Mouse (Mus musculus): Measurements from ENCODE around the gene Mta2.

DNA sequence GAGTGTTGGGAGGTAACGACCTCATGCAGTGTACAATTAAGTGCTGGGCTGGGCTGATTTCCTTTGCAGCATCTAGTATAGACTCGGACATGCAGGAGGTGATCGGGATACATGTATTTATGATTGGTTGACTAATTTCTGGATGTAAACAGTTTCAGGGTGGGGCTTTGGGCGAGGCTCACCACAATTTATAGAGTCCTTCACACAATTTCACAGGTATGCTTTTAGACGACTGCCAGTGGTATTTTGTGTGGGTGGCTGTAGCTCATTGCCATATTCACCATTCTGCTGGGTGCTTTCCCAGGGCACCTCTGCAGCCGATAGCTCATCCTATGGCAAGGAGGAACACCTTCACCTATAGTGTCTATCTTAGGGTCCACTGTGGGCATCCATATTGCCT, 56.9 kb downstream of the Mta2 start:
- TF ChIP-seq POLR2A (IDR thresholded peaks at IDR 0.05; ENCODE audit: control insufficient read depth, extremely low read depth, insufficient read depth, low read length, poor library complexity) = no peak
- no peak for TF ChIP-seq CTCF (IDR thresholded peaks at IDR 0.05; ENCODE audit: borderline replicate concordance, control insufficient read depth, extremely low read depth, insufficient read depth, low read length, poor library complexity)

Data from thymus, adult 2 months (tissue).